Mouse (Mus musculus): ENCODE measurements around the gene Krtap26-1.

Gene Krtap26-1

DNA sequence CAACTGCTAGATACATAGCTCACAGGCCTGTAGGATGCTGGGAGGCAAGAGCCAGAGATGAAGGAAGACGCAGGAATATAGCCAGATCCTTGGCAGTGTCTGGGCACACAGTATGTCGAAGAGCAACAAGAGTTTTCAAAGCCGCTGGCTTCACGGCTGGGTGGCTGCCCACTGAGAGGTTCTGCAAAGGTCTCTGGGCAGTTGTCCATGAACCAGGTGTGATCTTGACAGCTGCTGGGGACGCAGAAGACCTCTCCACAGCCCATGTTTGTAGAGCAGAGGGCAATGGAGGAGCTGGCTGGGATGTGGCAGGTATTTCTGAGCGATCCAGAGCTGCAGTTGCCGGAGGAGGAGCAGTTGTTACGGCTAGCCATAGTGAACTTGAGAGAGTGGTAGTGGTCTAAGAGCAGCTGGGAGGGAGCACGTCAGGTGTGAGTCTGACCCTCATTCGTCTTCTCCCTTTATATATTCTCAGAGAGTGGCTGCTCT is at the start of gene Krtap26-1:
Gene Krtap26-1, minus strand, starts transcription at position 439 of the 489 bp plus-strand sequence.
- DNase-seq (ENCODE audit: low read depth, low spot score) = no peak

GRCm38 (mm10) chr16:88696256-88696655 is 48.7 kb upstream of the Krtap26-1 start:
- DNase-seq (ENCODE audit: low read depth, low spot score) = no peak

GRCm38 (mm10) chr16:88681282-88681681 is 33.7 kb upstream of the Krtap26-1 start:
- no peak for DNase-seq (ENCODE audit: low read depth, low spot score)

GRCm38 (mm10) chr16:88679099-88679498 is 31.5 kb upstream of the Krtap26-1 start:
- DNase-seq (ENCODE audit: low read depth, low spot score) = no peak

DNA sequence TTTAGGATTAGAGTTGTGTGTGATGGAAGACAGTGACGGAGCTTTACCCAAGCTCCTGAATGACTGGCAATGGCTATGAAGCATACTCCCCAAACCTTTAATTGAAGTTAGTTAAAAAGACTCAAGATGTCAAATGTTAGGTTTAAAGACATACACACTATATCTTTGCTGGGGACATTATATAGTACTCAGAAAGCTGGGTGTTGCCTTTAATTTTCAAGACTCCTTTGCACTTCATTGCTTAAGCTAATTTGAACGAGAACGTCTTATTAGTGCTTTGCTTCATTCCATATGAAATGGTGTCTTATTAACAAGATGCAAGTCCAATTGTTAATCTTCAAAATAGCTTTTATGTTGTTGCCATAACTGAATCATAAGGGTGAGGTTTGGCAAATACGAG is 24.0 kb upstream of the Krtap26-1 start, which contains the start of gene Krtap27-1:
Gene Krtap27-1, minus strand, starts transcription at position 101 of the 400 bp plus-strand sequence.
- DNase-seq (ENCODE audit: low read depth, low spot score) = no peak

- DNase-seq (ENCODE audit: low read depth, low spot score) = no peak
Measured at GRCm38 (mm10) chr16:88657426-88657825, 9.8 kb upstream of the Krtap26-1 start.

GRCm38 (mm10) chr16:88651952-88652351 is 4.4 kb upstream of the Krtap26-1 start:
- no peak for DNase-seq (ENCODE audit: low read depth, low spot score)

DNA sequence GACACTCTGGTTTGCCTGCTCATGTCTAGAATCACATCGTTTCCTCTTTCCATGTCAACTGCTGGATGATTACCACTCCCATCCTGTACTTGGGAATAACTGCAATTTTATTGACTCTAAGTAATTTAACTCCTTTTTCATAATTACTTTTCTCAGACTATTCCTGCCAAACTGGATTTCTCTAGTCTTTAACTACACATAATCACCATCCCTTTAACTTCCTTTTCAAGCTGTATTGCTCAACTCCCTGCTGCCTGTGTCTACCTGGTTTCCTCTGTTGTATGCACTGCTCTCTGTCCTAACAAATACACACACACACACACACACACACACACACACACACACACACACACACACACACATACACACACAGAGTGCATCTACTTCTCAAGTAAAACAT is 3.5 kb upstream of the Krtap26-1 start:
- no peak for DNase-seq (ENCODE audit: low read depth, low spot score)

DNA sequence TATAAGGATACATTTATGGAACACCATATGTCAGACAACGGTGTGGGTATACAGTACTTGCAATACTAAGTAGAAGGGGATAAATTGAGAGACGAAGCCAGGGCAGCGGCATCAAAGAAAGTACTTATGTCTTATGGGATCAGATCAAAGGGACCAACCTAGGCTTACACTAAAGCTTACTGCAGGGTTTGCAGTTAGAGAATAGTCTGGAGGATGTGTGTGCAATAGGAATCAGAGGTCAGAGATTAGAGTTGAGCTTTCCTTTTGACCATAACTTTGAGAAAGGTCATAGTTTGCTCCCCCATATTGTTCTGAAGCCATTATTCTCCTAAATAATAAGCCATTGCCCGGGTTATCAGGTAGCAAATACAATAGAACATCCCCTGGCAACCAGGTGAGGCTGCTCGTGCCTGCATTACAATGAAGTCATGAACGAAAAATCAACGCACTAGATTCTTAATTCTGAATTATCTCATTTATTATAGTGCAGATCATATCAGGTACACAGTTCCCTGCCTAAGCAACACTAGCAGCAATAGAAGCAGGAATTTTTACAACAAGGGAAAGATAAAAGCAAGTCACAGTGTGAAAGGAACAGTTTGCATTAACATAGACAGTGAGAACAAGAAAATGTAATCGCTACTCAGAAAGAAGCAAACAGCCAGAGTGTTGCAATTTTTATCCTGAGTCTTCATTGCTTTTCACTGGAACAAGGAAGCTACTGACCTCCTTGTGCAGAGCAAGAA is 1.1 kb downstream of the Krtap26-1 start:
- no peak for DNase-seq (ENCODE audit: low read depth, low spot score)

GRCm38 (mm10) chr16:88640053-88640452 is 7.5 kb downstream of the Krtap26-1 start:
- no peak for DNase-seq (ENCODE audit: low read depth, low spot score)

GRCm38 (mm10) chr16:88635142-88635541 is 12.5 kb downstream of the Krtap26-1 start:
- DNase-seq (ENCODE audit: low read depth, low spot score) = no peak

- DNase-seq (ENCODE audit: low read depth, low spot score) = no peak
Measured at GRCm38 (mm10) chr16:88631474-88631873, 16.1 kb downstream of the Krtap26-1 start.

GRCm38 (mm10) chr16:88627566-88627965 is 20.0 kb downstream of the Krtap26-1 start, which contains the start of gene 2310079G19Rik:
Gene 2310079G19Rik (minus strand): TSS chr16:88627666.
- DNase-seq (ENCODE audit: low read depth, low spot score) = no peak

GRCm38 (mm10) chr16:88612712-88613111 is 34.9 kb downstream of the Krtap26-1 start:
- DNase-seq (ENCODE audit: low read depth, low spot score) = no peak

DNA sequence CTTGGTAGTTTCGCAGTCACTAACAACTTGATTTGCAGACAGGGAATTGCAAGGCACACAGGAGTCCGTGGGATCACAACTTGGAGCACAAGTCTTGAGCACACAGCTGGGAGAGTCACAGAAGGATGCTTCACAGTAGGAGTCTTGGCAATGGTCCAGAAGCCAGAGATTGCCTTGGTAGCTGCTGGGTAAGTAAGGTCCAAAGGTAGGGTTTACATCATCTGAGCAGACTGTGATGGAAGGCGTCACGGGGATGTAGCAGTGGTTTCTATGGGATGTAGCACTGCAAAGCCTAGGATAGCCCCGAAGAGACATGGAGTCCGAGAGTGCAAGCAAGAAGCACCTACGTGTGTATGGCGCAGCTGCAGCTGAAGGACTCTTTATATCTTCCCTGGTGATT is 35.7 kb downstream of the Krtap26-1 start, which contains the start of gene Krtap24-1:
Gene Krtap24-1, minus strand, starts transcription at position 358 of the 400 bp plus-strand sequence.
- no peak for DNase-seq (ENCODE audit: low read depth, low spot score)

DNA sequence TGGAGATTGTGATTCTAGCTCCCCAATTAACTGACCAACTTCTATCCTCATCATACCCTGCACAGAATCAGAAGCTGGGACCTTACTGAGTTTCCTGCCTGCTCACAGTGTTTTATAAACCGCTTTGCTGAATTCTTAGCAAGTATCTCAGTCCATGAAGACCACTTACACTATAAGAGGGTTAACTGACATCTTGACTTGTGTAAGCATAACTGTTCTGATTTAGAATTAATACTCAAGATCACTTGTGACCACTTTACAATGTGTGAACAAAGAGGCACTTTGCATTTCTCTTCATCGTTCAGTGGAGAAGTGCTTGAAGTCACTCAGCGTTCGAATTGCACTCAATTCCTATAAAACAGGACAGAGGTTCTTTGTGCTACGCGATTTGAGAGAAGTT is 43.0 kb downstream of the Krtap26-1 start:
- DNase-seq (ENCODE audit: low read depth, low spot score) = no peak

DNA sequence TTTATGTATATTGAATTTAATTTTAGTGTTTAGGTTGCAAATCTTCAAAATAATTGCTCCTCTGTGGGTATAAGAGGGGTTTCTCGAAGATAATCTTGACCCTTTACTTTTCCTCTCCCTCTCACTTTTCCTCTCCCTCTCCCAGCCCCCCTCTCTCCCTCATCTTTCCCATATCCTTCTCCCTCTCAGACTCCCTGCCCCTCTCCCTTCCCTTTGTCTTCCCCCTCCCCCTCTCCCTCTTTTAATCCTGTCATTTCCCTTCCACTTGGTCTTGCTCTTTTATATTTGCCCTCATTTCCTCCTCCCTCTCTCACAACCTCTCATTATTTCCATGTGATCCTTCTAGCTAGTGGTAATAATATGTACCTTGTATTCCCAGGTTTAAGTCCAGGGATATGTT is 45.1 kb downstream of the Krtap26-1 start:
- no peak for DNase-seq (ENCODE audit: low read depth, low spot score)

GRCm38 (mm10) chr16:88600303-88600702 is 47.3 kb downstream of the Krtap26-1 start:
- no peak for DNase-seq (ENCODE audit: low read depth, low spot score)

GRCm38 (mm10) chr16:88599504-88600237 is 47.9 kb downstream of the Krtap26-1 start:
- no peak for DNase-seq (ENCODE audit: low read depth, low spot score)
